Mouse (Mus musculus): ENCODE measurements at regions not wholly inside any gene's neighbourhood (a gene's known extent, or its start where the extent isn't known, plus 50 kb on each side); places are given as distances from the start of the nearest gene placed in this dataset.

GRCm38 (mm10) chr11:31464844-31465243 lies 95.0 kb upstream of the Stc2 start:
- TF ChIP-seq CTCF (conservative IDR thresholded peaks at IDR 0.05; ENCODE audit: insufficient read depth, insufficient read length, low read depth, low read length) (no peak), POLR2A (IDR thresholded peaks at IDR 0.05; ENCODE audit: low read depth, low read length) (no peak)
- 81% methylated on average over 1 of the region's 1 CpGs for WGBS
- Histone ChIP-seq H3K27ac (ENCODE audit: insufficient read depth, low read depth, low read length) (no peak overlapping the region), H3K4me3 (ENCODE audit: insufficient read depth, low read depth, low read length) (no peak overlapping the region), H3K27me3 (replicated peaks; ENCODE audit: control insufficient read depth, insufficient read depth, low read length) (no peaks in the 10 kb centered on the region), H3K36me3 (ENCODE audit: control insufficient read depth, insufficient read depth, low read length) (no peaks in the 10 kb centered on the region), H3K4me1 (ENCODE audit: control insufficient read depth, insufficient read depth, low read length) (no peaks in the 10 kb centered on the region)
- DNase-seq = peak; percentile 14

GRCm38 (mm10) chr11:31462440-31462839 lies 92.6 kb upstream of the Stc2 start:
- H3K4me3 ChIP-seq (ENCODE audit: insufficient read depth, low read depth, low read length) = no peak overlapping the region
- DNase-seq = no peak
- TF ChIP-seq CTCF (conservative IDR thresholded peaks at IDR 0.05; ENCODE audit: insufficient read depth, insufficient read length, low read depth, low read length) = no peak
- no peak for TF ChIP-seq POLR2A (IDR thresholded peaks at IDR 0.05; ENCODE audit: low read depth, low read length)
- no peak overlapping the region for H3K27ac ChIP-seq (ENCODE audit: insufficient read depth, low read depth, low read length)
- H3K4me1 ChIP-seq (ENCODE audit: control insufficient read depth, insufficient read depth, low read length) = no peaks in the 10 kb centered on the region
- H3K27me3 ChIP-seq (replicated peaks; ENCODE audit: control insufficient read depth, insufficient read depth, low read length) = no peaks in the 10 kb centered on the region
- H3K36me3 ChIP-seq (ENCODE audit: control insufficient read depth, insufficient read depth, low read length) = no peaks in the 10 kb centered on the region

- no peak for TF ChIP-seq CTCF (conservative IDR thresholded peaks at IDR 0.05; ENCODE audit: insufficient read depth, insufficient read length, low read depth, low read length)
- no peak for TF ChIP-seq POLR2A (IDR thresholded peaks at IDR 0.05; ENCODE audit: low read depth, low read length)
- DNase-seq = no peak
- H3K27ac ChIP-seq (ENCODE audit: insufficient read depth, low read depth, low read length) = no peak overlapping the region
- H3K4me3 ChIP-seq (ENCODE audit: insufficient read depth, low read depth, low read length) = no peak overlapping the region
- no peaks in the 10 kb centered on the region for H3K4me1 ChIP-seq (ENCODE audit: control insufficient read depth, insufficient read depth, low read length)
- no peaks in the 10 kb centered on the region for H3K36me3 ChIP-seq (ENCODE audit: control insufficient read depth, insufficient read depth, low read length)
- 86% methylated on average over 4 of the region's 4 CpGs for WGBS
- H3K27me3 ChIP-seq (replicated peaks; ENCODE audit: control insufficient read depth, insufficient read depth, low read length) = no peaks in the 10 kb centered on the region
Measured at GRCm38 (mm10) chr11:31461824-31462223, 92.0 kb upstream of the Stc2 start.

DNA sequence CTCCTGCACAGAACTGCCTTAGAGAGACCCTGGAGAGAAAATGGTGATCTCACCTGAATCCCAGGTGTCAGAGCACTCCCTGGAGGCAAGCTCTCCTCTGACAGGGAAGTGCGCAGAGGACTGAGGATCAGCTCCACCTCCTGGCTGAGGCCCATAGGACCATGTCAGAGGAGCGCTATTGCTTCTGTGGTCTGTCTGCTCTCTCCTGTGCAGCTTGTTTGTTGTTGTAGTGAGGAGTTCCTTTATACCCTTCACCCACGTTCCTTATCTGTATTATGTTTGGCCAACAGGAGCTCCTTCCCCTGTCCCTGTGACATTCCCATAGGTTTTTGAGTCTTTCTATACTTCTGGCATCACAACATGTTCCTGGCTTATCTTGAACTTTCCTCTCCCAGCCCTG lies 91.5 kb upstream of the Stc2 start:
- Histone ChIP-seq H3K4me1 (ENCODE audit: control insufficient read depth, insufficient read depth, low read length) (no peaks in the 10 kb centered on the region), H3K27me3 (replicated peaks; ENCODE audit: control insufficient read depth, insufficient read depth, low read length) (no peaks in the 10 kb centered on the region), H3K4me3 (ENCODE audit: insufficient read depth, low read depth, low read length) (no peak overlapping the region), H3K27ac (ENCODE audit: insufficient read depth, low read depth, low read length) (no peak overlapping the region), H3K36me3 (ENCODE audit: control insufficient read depth, insufficient read depth, low read length) (no peaks in the 10 kb centered on the region)
- no peak for TF ChIP-seq POLR2A (IDR thresholded peaks at IDR 0.05; ENCODE audit: low read depth, low read length)
- no peak for TF ChIP-seq CTCF (conservative IDR thresholded peaks at IDR 0.05; ENCODE audit: insufficient read depth, insufficient read length, low read depth, low read length)
- 82% methylated on average over 3 of the region's 3 CpGs for WGBS
- DNase-seq = no peak

GRCm38 (mm10) chr11:31427374-31427773 lies 57.5 kb upstream of the Stc2 start:
- Histone ChIP-seq H3K27ac (ENCODE audit: insufficient read depth, low read depth, low read length) (no peak overlapping the region), H3K27me3 (replicated peaks; ENCODE audit: control insufficient read depth, insufficient read depth, low read length) (no peaks in the 10 kb centered on the region), H3K36me3 (ENCODE audit: control insufficient read depth, insufficient read depth, low read length) (no peaks in the 10 kb centered on the region), H3K4me1 (ENCODE audit: control insufficient read depth, insufficient read depth, low read length) (no peaks in the 10 kb centered on the region), H3K4me3 (ENCODE audit: insufficient read depth, low read depth, low read length) (no peak overlapping the region)
- DNase-seq = no peak
- WGBS = 83% methylated on average over 2 of the region's 2 CpGs
- no peak for TF ChIP-seq CTCF (conservative IDR thresholded peaks at IDR 0.05; ENCODE audit: insufficient read depth, insufficient read length, low read depth, low read length)
- TF ChIP-seq POLR2A (IDR thresholded peaks at IDR 0.05; ENCODE audit: low read depth, low read length) = no peak

Measured in kidney, adult 2 months (tissue).